Mouse (Mus musculus) heart, postnatal 25 days (tissue): ENCODE results near the gene Sf3a2. TPM values are rescaled to one million over a fixed set of nuclear protein-coding genes. Genes with fewer than 3 reads are reported as not detected.

Source experiments
- DNase-seq: peaks from one replicate; pipeline ENCODE4 v3.0.0; 2022; ENCODE audit warnings: low spot score
- intact Hi-C: fragments of 180-260 bp; cut with DNase I; formaldehyde crosslinking; loops from one replicate; pipeline ENCODE4 v1.15.1; 2025
- microRNA-seq: library from miRNA; unstranded; fragments of <30 nt; microRNA quantifications from one replicate; pipeline ENCODE4 v1.2.0, GENCODE M21; 2022
- total RNA-seq, 2 experiments: library from RNA; stranded (reverse); gene quantifications; 2 replicates each; pipeline ENCODE4 v1.2.3; 2021

The Sf3a2 gene
- total RNA-seq, 2 experiments from 2014 or later: 29.6 to 29.9 TPM

DNA sequence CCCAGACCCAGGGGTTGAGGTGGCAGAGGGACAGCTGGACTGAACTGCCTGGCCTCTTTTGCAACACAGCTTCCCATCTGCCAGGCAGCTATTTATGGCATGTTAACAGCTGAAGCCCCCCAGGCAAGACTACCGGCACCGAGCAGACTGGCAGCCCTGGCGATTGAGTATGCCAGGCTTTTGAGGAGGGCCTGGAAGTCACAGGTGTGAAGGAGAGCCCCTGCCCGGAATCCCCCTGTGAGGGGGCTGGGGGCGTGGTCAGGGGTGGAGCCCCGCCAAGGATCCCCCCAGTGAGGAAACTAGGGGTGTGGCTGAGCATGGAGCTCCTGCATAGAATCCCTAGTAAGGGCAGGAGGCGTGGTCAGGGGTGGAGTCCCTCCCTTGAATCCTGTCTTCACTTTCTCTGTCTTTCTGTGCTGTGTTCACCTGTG is 39.0 kb downstream of the Sf3a2 start:
- intact Hi-C loops: no loop called here
- no peak for DNase-seq

GRCm38 (mm10) chr10:80837827-80838226 is 39.8 kb downstream of the Sf3a2 start:
- DNase-seq: no peak
- intact Hi-C loops: no loop called here

- no peak for DNase-seq
Observed at GRCm38 (mm10) chr10:80838346-80838912, 40.4 kb downstream of the Sf3a2 start.

DNA sequence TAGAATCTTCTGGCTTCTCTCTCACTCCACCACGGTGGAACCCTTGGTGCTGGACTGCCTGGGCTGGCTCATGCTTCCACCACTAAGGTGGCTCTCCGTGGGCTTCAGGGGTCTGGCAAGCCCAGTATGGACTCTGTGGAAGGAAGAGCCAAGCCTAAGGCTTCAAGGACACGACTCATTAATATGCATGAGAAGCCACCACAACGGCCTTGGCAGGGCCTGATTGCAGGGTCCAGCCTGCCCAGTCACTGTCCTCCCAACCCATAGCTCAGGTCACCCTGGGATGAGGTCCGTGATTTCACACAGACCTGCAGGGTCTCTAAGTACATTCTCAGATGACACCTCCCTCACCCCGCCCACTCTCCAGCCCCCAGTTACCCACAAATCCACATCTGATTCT is 41.9 kb downstream of the Sf3a2 start:
- no peak for DNase-seq
- intact Hi-C loops: no loop called here

More at GRCm38 (mm10) chr10:80838346-80838912, 40.4 kb downstream of the Sf3a2 start:
- intact Hi-C loops: no loop called here

DNA sequence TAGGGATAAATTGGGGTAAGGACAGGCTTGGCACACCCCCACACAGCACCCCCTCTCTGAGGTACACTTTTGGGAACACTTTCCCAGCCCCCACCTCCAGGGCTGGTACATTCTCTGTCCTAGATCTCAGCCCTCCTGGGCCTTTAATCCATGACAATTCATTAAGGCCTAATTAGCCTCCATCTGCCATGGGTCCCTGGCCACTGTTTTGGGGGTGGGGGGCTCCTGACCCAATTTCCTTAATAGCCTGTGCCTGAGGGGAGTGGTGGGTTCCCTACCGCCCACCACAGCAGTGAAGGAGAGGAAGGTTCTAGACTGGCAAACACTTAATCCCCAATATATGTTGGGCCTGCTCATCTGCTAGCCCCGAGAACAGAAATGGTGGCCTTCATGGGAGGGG is 43.7 kb downstream of the Sf3a2 start:
- DNase-seq: no peak
- intact Hi-C loops: no loop called here

GRCm38 (mm10) chr10:80842334-80842733 is 44.3 kb downstream of the Sf3a2 start:
- no peak for DNase-seq
- intact Hi-C loops: no loop called here

DNA sequence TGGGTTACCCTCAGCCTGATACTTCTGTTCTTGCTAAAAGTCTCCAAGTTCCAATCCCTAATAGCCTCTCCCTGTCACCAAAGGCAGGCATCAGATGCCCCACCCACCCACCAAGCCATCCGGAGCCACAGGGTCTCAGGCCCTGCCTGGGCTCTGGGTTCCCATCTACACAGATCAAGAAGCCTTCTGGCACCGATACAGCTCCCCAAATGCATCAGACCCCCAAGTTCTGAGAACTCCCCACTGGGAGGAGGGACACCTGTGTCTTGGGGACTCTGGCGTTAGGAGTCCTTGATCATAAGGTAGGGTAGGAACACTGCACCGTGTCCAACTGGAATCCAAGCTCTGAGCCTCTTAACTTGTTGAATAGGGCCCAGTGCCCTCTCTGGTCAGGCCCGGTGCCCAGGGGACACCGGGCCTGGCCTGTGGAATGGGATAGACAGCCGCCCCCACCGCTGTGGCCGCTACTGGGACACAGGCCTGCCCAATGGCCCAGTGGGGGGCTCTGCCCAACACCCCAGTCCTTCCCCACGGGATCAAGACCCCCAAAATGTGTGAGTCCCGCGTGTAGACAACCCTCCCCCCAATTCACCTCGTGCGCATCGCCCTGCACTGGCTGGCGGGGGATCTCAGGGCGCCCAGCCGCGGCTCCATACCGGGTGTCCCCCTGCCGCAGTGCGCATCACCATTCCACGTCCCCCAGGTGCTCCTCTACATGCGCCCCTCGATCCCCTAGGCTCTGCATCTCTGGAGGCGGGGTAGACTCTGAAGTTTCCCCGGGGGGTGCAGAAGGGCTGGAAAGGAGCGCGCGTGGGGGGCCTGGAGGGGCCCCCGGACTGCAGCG is 45.3 kb downstream of the Sf3a2 start:
- no peak for DNase-seq
- intact Hi-C loops: no loop called here

DNA sequence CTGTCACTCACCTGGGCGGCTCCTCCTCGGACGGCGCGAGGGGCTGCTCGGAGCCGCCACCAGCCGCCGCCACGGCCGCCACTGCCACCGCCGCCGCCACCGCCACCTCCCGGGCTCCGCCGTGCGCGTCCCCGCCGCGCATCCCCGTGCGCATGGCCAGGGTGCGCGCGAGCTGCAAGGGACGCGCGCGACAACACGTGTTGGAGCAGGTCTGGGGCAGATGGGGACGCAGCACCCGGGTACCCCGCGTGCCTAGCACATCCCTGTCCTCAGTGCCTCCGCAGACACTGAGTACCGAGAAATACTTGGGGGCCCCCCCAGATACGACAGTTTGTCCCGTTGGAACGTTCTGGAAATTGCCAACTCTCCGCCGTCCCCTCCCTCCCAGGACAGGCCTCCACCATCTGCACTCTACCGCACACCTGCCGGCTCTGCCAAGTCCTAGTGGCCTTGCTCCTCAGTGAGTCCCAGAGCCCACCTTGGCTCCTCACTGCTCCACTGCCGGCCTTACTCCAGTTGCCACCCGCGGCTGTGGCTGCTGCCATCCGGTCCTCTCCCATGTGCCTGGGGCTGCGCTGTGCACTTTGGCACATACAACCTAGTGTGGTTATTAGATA is 46.0 kb downstream of the Sf3a2 start, which contains the start of gene Lingo3:
Gene Lingo3, minus strand, starts transcription at position 109 of the 617 bp plus-strand sequence.
- no peak for DNase-seq
- intact Hi-C loops: no loop called here

- DNase-seq: no peak
- intact Hi-C loops: no loop called here
Observed at GRCm38 (mm10) chr10:80845055-80845693, 47.2 kb downstream of the Sf3a2 start.

GRCm38 (mm10) chr10:80845732-80846131 is 47.7 kb downstream of the Sf3a2 start:
- no peak for DNase-seq
- intact Hi-C loops: no loop called here

GRCm38 (mm10) chr10:80848571-80848970 is 50.6 kb downstream of the Sf3a2 start:
- intact Hi-C loops: no loop called here
- no peak for DNase-seq

Small RNA genes lying within 50 kb of the gene (microRNA-seq; reads per million reads assigned to microRNA genes)
- 2.8 reads per million, percentile 3 among the genes with 10 or more reads in this experiment for gene Mir1982

Other genes with a start within 250 kb of the Sf3a2 start
- gene Rexo1, start 236.6 kb upstream of the Sf3a2 start, total RNA-seq: 10 to 100 TPM; 11.1 to 12.2 TPM
- 1 to 10 TPM; 3.0 to 4.5 TPM for gene Klf16, start 220.9 kb upstream of the Sf3a2 start, total RNA-seq
- 10 to 100 TPM; 50.1 to 51.1 TPM for gene Abhd17a, start 207.9 kb upstream of the Sf3a2 start, total RNA-seq
- gene Scamp4, start 195.3 kb upstream of the Sf3a2 start, total RNA-seq: 10 to 100 TPM; 21.0 to 21.7 TPM
- 1 to 10 TPM in 1 of 2 experiments, under 1 TPM in 1; 0.84 to 1.2 TPM for gene Adat3, start 195.3 kb upstream of the Sf3a2 start, total RNA-seq
- under 1 TPM; 0.52 to 0.59 TPM for gene Gm49322, start 192.2 kb upstream of the Sf3a2 start, total RNA-seq
- gene Csnk1g2, start 175.4 kb upstream of the Sf3a2 start, total RNA-seq: 100 to 1,000 TPM; 116 TPM
- gene Btbd2, start 141.1 kb upstream of the Sf3a2 start, total RNA-seq: 10 to 100 TPM; 41.5 to 45.8 TPM
- gene Mknk2, start 120.1 kb upstream of the Sf3a2 start, total RNA-seq: 100 to 1,000 TPM; 158 to 181 TPM
- 1 to 10 TPM; 8.2 to 8.9 TPM for gene Mob3a, start 96.2 kb upstream of the Sf3a2 start, total RNA-seq
- 1 to 10 TPM; 2.6 to 3.4 TPM for gene Izumo4, start 96.0 kb upstream of the Sf3a2 start, total RNA-seq
- gene Ap3d1, start 55.9 kb upstream of the Sf3a2 start, total RNA-seq: 10 to 100 TPM; 39.8 to 44.2 TPM
- 10 to 100 TPM; 31.2 to 31.4 TPM for gene Dot1l, start 43.0 kb upstream of the Sf3a2 start, total RNA-seq
- gene Plekhj1, start 428 bp downstream of the Sf3a2 start, total RNA-seq: 10 to 100 TPM; 27.4 to 29.7 TPM
- under 1 TPM; 0.39 TPM for gene Amh, start 7.0 kb downstream of the Sf3a2 start, total RNA-seq
- under 1 TPM; 0.48 to 0.81 TPM for gene Jsrp1, start 15.3 kb downstream of the Sf3a2 start, total RNA-seq
- 100 to 1,000 TPM; 883 to 894 TPM for gene Oaz1, start 28.5 kb downstream of the Sf3a2 start, total RNA-seq
- 10 to 100 TPM in 1 of 2 experiments, 1 to 10 TPM in 1; 6.3 to 10.6 TPM for gene Lingo3, start 45.8 kb downstream of the Sf3a2 start, total RNA-seq
- gene Lsm7, start 57.0 kb downstream of the Sf3a2 start, total RNA-seq: 10 to 100 TPM; 20.9 to 31.6 TPM
- 10 to 100 TPM; 22.4 to 23.6 TPM for gene Sppl2b, start 57.1 kb downstream of the Sf3a2 start, total RNA-seq
- not detected for gene Tmprss9, start 73.7 kb downstream of the Sf3a2 start, total RNA-seq
- gene Timm13, start 102.8 kb downstream of the Sf3a2 start, total RNA-seq: 100 to 1,000 TPM; 143 to 148 TPM
- gene Lmnb2, start 120.0 kb downstream of the Sf3a2 start, total RNA-seq: 1 to 10 TPM; 4.6 to 5.6 TPM
- gene Gadd45b, start 131.9 kb downstream of the Sf3a2 start, total RNA-seq: 10 to 100 TPM in 1 of 2 experiments, 1 to 10 TPM in 1; 8.2 to 14.1 TPM
- gene Gng7, start 216.7 kb downstream of the Sf3a2 start, total RNA-seq: under 1 TPM; 0.13 to 0.34 TPM
- not detected for gene Diras1, start 227.5 kb downstream of the Sf3a2 start, total RNA-seq
- gene Slc39a3, start 239.2 kb downstream of the Sf3a2 start, total RNA-seq: 10 to 100 TPM; 14.0 to 14.3 TPM